Mouse (Mus musculus) embryonic facial prominence, embryonic 10.5 days (tissue): ENCODE measurements around the gene Enox2. TPM values are rescaled to one million over a fixed set of nuclear protein-coding genes. Genes with fewer than 3 reads are reported as not detected.

Experiments used
- polyA plus RNA-seq: library from polyadenylated mRNA; unstranded; fragments of >200 nt; fragmentation: Nextera tagmentation; extraction: Ambion mirVana; gene quantifications from 2 replicates; pipeline ENCODE4 v1.2.1, GENCODE M21; 2016

Enox2 gene
- polyA plus RNA-seq, 1 experiment from 2014 or later = 6.3 TPM

Other genes with a start within 250 kb of the Enox2 start
- 1.2 and 1.6 TPM in 2 replicates for gene Arhgap36, start 175.7 kb upstream of the Enox2 start, polyA plus RNA-seq